Mouse (Mus musculus) fat pad, adult 2 months (tissue): ENCODE data around the gene Gm28845.

ENCODE experiments used
- DNase-seq: peaks from one replicate; pipeline ENCODE4 v3.0.0-alpha.2; 2011; ENCODE audit warnings: low read depth, low spot score; ENCODE audit errors: extremely low read depth

The Gm28845 gene

GRCm38 (mm10) chr1:65119438-65119837 lies at the start of gene Gm28845:
TSS of gene Gm28845 (minus strand) at chr1:65119558.
- DNase-seq = no peak

DNA sequence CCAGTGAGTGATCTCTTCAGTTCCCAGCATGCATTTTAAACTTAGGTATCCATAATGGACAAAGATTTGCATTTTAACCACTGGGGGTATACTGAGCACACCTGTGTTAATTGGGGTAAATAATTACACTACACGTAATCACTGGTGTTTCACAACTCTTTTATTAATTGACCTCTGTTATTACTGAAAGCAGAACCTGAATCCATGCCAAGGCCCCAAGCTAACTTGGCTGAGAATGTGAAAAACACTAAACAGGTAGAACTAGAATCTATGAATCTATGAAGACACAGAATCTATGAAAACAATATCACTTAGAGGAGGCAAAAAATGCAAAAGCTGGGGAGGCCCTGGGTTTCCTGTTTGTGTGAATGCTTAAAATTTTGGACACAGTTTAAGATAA lies 48.1 kb upstream of the Gm28845 start:
- DNase-seq = no peak

DNA sequence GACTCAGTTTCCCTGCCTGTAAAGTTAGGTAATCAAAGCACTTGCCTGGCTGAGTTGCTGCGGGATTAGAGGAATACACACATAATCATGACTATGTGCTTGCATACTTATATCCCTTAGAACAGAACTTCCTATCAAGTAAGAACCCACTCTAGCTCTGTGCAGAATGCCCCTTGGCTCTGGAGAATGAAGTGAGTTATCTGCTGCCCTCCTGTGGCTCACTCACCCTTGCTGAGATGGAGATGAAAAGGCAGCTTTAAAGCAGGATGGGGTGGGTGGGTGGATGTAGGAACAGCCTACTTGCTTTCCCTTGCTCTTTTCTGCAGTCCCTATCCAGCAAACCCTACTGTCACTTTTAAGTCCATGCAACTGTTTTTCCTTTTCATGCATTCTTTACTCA lies 42.9 kb upstream of the Gm28845 start:
- DNase-seq = no peak

- no peak for DNase-seq
Observed at GRCm38 (mm10) chr1:65156111-65156510, 36.8 kb upstream of the Gm28845 start.

- DNase-seq = no peak
Observed at GRCm38 (mm10) chr1:65154814-65155213, 35.5 kb upstream of the Gm28845 start.

DNA sequence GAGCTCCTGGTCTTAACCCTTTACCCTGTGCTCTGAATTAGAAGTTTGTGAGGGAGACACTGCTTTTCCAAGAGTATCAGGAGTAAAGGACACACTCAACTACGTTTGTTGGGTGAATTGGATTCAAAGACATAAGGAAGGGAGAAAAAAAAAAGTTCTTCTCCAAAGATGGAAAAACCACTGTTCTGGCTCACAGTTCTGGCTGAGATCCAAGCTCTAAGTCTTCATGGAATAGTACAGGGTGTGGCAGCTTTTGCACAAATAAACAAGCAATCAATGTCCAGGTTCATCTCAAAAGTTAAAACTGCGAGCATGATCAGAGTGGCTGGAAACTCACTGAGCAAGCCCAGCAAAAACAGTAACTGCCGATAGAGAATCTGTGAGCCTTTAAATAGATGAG lies 28.6 kb upstream of the Gm28845 start:
- DNase-seq = no peak

- no peak for DNase-seq
Observed at GRCm38 (mm10) chr1:65147326-65147725, 28.0 kb upstream of the Gm28845 start.

- DNase-seq = no peak
Observed at GRCm38 (mm10) chr1:65146601-65147000, 27.2 kb upstream of the Gm28845 start.

GRCm38 (mm10) chr1:65144783-65145182 lies 25.4 kb upstream of the Gm28845 start:
- no peak for DNase-seq

GRCm38 (mm10) chr1:65137560-65137959 lies 18.2 kb upstream of the Gm28845 start:
- DNase-seq = no peak

DNA sequence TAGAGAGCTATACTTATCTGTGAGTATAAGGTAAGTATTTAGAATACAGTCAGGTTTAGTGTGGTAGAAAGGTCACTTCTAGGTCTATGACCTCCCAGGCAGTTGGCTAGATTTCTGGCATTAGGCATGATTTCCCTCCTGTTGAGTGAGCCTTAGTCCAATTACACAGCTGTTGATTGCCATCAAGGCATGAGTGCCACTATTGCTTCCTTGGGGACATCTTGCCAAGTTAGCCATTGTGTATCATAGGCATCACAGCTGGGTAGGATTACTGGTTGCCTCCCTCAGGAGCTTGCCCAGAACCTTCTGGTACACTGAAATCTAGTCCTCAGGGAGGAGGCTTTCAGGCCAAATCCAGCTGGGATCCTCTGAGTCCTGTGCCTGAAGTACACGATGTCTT lies 13.5 kb upstream of the Gm28845 start:
- DNase-seq = peak; percentile 77

- DNase-seq = no peak
Observed at GRCm38 (mm10) chr1:65131671-65132070, 12.3 kb upstream of the Gm28845 start.

DNA sequence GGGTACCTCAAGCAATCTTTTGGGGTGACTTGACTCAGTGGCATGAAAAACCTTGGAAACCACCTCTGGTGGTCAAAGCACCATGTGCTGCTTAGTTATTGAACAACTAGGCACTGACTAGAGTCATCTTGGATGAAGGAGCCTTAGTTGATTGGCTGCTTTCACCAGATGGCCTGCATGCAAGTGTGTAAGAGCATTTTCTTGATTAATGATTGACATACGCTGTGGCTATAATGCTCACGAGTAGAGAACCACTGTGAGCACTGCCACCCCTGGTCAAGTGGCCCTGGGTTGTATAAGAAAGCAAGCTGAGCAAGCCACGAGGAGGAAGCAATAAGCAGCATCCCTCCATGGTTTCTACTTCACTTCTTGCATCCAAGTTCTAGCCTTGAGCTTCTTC lies 10.9 kb upstream of the Gm28845 start:
- no peak for DNase-seq

GRCm38 (mm10) chr1:65129634-65130180 lies 10.3 kb upstream of the Gm28845 start:
- DNase-seq = no peak

GRCm38 (mm10) chr1:65122574-65123372 lies 3.4 kb upstream of the Gm28845 start, which contains the start of gene D630023F18Rik:
TSS of gene D630023F18Rik (minus strand) at chr1:65123214.
- no peak for DNase-seq

GRCm38 (mm10) chr1:65118150-65118913 lies 1.0 kb downstream of the Gm28845 start:
- peak; percentile 86 for DNase-seq

DNA sequence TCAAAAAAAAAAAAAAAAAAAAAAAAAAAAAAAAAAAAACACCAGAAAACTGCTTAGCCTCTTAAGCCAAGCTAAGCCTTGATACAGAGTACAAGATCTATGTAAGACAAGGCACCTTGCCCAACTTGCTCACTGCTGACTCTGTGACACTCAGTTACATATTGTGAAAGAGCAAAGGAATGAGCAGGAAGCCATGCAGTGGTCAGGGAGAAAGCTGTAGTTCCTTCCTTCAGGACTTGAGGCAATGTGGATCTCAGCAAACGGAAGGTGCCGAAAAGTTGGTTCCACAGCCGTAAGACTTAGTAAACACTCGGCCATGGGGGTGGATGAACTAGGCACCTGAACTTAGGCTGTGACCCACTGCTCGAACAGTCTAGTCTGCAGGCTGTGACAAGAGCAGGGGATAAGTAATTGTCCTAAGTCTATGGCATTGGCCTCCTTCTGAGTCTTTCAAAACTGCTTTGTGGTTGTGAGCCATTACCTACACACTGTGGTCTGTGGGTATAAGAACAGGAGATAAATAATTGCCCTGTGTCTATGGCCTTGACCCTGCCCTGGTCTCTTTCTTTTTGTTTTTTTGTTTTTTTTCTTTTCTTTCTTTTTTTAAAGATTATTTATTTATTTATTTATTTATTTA lies 5.7 kb downstream of the Gm28845 start:
- peak; percentile 94 for DNase-seq

DNA sequence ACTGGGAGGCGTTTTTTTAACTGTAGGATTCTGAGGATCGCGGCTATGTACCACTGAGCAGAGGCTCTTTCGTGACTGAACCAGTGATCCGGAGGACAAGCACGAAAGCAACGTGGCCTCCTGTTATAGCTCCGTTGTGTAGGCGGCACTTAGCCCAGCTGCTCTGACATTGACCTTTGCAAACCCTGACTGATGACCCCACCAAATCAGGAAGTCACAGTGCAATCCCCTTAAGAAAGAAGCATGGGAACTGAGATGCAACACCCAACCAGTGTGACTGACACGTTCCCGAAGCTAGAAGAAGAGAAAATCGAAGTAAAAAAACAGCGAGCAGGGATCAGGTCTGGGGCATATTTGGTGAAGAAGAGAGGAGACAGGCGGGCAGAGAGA lies 6.6 kb downstream of the Gm28845 start:
- no peak for DNase-seq

DNA sequence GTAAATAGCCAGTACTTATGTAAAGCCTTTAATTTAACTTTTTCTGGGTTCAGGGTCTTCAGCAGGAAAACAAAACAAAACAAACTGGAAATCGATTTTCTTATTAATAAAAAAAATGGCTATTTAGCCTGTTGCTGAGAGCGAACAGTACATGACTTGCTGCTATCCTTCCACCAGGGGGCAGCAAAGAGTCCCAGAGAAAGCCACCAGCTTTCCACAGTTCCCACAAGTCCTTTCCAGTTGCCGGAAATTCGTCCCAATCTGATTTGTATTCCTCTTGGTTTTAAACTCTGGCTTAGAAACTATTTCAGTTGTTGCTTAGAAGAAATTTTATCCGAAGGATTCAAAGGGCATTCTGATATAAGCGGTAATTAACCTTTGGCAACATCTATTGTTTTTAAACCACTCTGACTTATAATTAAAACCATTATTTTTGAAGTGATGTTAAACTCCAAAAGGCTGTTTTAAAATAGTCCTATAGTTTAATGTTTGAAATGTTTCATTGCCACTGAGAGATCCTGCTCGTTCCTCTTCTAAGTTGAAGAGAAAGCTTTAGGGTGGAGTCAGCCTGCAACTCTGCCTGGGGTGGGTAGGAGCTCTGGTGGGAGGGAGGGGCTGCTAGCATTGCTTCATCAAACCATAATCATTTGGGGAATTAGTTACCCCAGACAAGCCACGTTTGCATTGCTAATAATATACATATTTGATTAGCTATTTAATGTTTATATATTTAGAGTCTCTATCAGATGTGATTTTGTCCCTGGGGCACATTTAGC lies 7.1 kb downstream of the Gm28845 start:
- no peak for DNase-seq

DNA sequence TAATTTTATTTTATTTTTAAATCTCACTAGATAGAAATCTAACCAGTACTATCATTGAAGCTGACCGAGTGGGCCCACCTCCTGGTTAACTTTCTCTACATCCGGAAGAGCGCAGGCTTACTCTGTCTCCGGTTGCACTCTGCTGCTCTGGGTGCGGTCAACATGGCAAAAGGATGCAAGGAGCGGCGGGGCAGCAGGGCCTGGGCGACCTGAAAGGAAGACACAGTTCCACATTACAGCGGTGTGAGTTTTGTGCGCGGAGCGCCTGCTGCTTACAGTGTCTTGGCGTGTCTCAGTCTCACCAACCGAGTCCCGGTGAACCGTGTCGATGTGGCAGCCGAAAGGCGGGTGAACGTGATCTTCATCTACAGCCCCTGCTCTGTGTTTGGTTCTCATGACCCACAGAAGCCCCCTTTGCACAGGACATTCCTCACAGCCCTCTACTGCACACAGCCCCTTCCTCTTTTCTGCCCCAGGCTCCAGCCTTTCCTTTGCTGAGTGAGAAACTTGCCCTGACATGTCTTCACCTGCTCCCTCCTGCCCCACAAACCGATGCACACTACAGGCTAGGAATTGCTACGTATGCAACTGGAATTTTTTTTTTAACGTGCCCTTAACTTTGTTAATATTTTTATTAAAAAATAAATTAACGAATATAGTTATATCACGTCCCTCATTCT lies 9.5 kb downstream of the Gm28845 start:
- DNase-seq = no peak
